Mouse (Mus musculus): ENCODE results near the gene Igsf21.

Gene Igsf21

GRCm38 (mm10) chr4:139993111-139993755, 253.4 kb downstream of the Igsf21 start:
- DNase-seq (ENCODE audit: low spot score in 2 of 2), result no peak

DNA sequence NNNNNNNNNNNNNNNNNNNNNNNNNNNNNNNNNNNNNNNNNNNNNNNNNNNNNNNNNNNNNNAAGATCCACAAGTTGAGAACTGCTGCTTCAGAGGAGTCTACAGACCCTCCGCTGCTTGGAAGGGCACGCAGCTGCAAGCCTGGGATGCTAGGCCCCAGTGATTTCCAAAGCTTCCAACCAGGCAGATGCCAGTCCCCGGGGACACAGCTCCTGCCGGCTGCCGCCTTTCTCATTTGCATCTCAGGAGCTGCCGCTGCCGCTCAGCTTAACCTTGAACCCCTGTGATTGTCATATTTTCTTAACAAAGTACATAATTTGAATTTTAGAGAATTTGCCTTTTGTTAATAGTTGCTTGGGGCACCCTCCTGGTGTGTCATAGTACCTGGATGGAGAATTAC, 259.7 kb downstream of the Igsf21 start:
- DNase-seq (ENCODE audit: low spot score in 2 of 2), result no peak

- DNase-seq (ENCODE audit: low spot score in 2 of 2), result no peak
Observed at GRCm38 (mm10) chr4:139978716-139979115, 267.9 kb downstream of the Igsf21 start.

- DNase-seq (ENCODE audit: low spot score in 2 of 2), result no peak
Observed at GRCm38 (mm10) chr4:139977308-139977781, 269.2 kb downstream of the Igsf21 start.
